9 mouse cellular contexts compared by ENCODE assay signal in the genomic region with DNA sequence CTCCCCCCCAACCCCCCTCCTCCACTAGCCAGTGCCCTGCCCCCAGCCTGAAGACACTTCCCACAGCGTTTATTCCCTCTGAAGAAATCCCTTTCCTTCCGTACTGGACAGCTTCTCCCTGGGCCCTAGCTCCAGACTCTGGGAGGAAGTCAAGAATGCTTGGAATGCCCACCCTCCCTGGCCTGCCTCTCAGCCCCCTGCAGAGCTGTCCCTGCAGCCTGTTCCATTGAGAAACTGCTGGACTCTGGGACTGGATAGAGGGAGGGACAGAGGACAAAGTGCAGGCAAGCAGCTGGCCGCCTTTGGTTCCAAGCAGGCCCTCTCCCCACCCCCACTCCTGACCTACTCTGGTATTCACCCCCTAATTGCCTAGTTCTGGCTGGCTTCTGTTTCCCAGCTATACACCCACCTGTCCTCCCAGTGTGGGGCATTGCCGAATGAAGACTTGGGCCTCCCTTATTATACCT. TPM values are rescaled to one million over a fixed set of nuclear protein-coding genes. Genes with fewer than 3 reads are reported as not detected.
DNase-seq lines count a peak whose midpoint lies in the region; ATAC-seq and TF ChIP-seq lines count a peak whose summit lies in the region.
"Had no signal": no experiment of that assay in that cellular context is flagged by ENCODE, and none has a peak within 500 bp of the region (broad histone marks: within the 10 kb centered on the region; RNA-seq: fewer than 3 reads in every experiment).

No protein-coding gene starts in this region.

- H3K79me2 ChIP-seq in heart, adult 2 months (replicated peaks; ENCODE audit: control insufficient read depth, insufficient read depth, low read length), result no peaks in the 10 kb centered on the region

- TF ChIP-seq CTCF in heart, adult 2 months (IDR thresholded peaks at IDR 0.05), result no peak
- TF ChIP-seq CTCF in cerebellum, adult 2 months (IDR thresholded peaks at IDR 0.05; ENCODE audit: borderline replicate concordance, insufficient read depth, low read depth, low read length), result no peak

- ATAC-seq in lung, embryonic 15.5 days (ENCODE audit: borderline replicate concordance, extremely low read depth, low FRiP score, low TSS enrichment), result peak; percentile 94
- ATAC-seq in stomach, embryonic 15.5 days (ENCODE audit: insufficient read depth, low FRiP score, low read depth), result peak; percentile 80
- no peak for ATAC-seq in erythroid progenitor cell, adult 5-6 weeks (replicated peaks; ENCODE audit: low FRiP score, poor library complexity, severe bottlenecking)

- H3K4me2 ChIP-seq in lung, embryonic 15.5 days, result 0 out of 2 replicates have a peak overlapping the region, but pooled peaks have one; percentile 3
- H3K4me2 ChIP-seq in stomach, embryonic 15.5 days, result no peak overlapping the region

- TF ChIP-seq EP300 in heart, adult 2 months (IDR thresholded peaks at IDR 0.05; ENCODE audit: insufficient read depth, low read depth, low read length), result 0 out of 2 replicates have a peak, but pooled peaks have one; percentile 39

- TF ChIP-seq POLR2A in heart, adult 2 months (IDR thresholded peaks at IDR 0.05; ENCODE audit: insufficient read depth, low read depth, low read length), result no peak
- no peak for TF ChIP-seq POLR2A in cerebellum, adult 2 months (IDR thresholded peaks at IDR 0.05; ENCODE audit: borderline replicate concordance, insufficient read depth, low read length)

- H3K27ac ChIP-seq in heart, adult 2 months, result peak overlapping the region; percentile 51
- peak overlapping the region; percentile 89 for H3K27ac ChIP-seq in lung, embryonic 15.5 days
- peak overlapping the region; percentile 75 for H3K27ac ChIP-seq in stomach, embryonic 15.5 days
- no peak overlapping the region for H3K27ac ChIP-seq in cerebellum, adult 2 months (ENCODE audit: insufficient read depth, low read length)

- peak overlapping the region; percentile 23; the same call in 1 of the 2 replicates for H3K9ac ChIP-seq in heart, adult 2 months (ENCODE audit: low read depth, low read length)
- no peak overlapping the region for H3K9ac ChIP-seq in lung, embryonic 15.5 days
- no peak overlapping the region for H3K9ac ChIP-seq in stomach, embryonic 15.5 days

- intact Hi-C loops in heart, adult 2 months (cut with DNase I), result loop anchor here (2.0 kb wide), 1 partner anchor 15 kb away; no protein-coding TSS in a partner anchor

- no peaks in the 10 kb centered on the region for H3K9me3 ChIP-seq in lung, embryonic 15.5 days
- no peaks in the 10 kb centered on the region for H3K9me3 ChIP-seq in stomach, embryonic 15.5 days

- H3K27me3 ChIP-seq in heart, adult 2 months (ENCODE audit: control insufficient read depth, insufficient read depth, low read length), result no peaks in the 10 kb centered on the region
- H3K27me3 ChIP-seq in lung, embryonic 15.5 days, result no peaks in the 10 kb centered on the region
- H3K27me3 ChIP-seq in stomach, embryonic 15.5 days (replicated peaks), result no peaks in the 10 kb centered on the region
- H3K27me3 ChIP-seq in cerebellum, adult 2 months (ENCODE audit: control insufficient read depth, insufficient read depth, low read length), result no peaks in the 10 kb centered on the region

- DNase-seq in urinary bladder, postnatal 14 days (ENCODE audit: low spot score), result peak; percentile 50
- no peak for DNase-seq in urinary bladder, postnatal 25 days (ENCODE audit: low spot score)
- DNase-seq in heart, adult 2 months, result peak; percentile 71 to 83
- DNase-seq in kidney, adult 18-20 months, result peak; percentile 88
- no peak for DNase-seq in cerebellum, adult 2 months

- 9% methylated on average over 4 of the region's 4 CpGs for WGBS in heart, adult 2 months
- 9% methylated on average over 4 of the region's 4 CpGs for WGBS in lung, embryonic 15.5 days
- 13% methylated on average over 4 of the region's 4 CpGs for WGBS in stomach, embryonic 15.5 days
- 51% methylated on average over 4 of the region's 4 CpGs for WGBS in cerebellum, adult 2 months

- H3K4me1 ChIP-seq in heart, adult 2 months (ENCODE audit: control insufficient read depth, insufficient read depth, low read length), result peaks cover 42% of the 10 kb centered on the region
- H3K4me1 ChIP-seq in lung, embryonic 15.5 days, result peaks cover 69% of the 10 kb centered on the region
- H3K4me1 ChIP-seq in stomach, embryonic 15.5 days, result peaks cover 27% of the 10 kb centered on the region
- H3K4me1 ChIP-seq in cerebellum, adult 2 months (ENCODE audit: control insufficient read depth, insufficient read depth, low read length), result peaks cover 15% of the 10 kb centered on the region

- H3K36me3 ChIP-seq in heart, adult 2 months (ENCODE audit: control insufficient read depth, insufficient read depth, low read length), result no peaks in the 10 kb centered on the region
- peaks cover 31% of the 10 kb centered on the region for H3K36me3 ChIP-seq in lung, embryonic 15.5 days
- no peaks in the 10 kb centered on the region for H3K36me3 ChIP-seq in stomach, embryonic 15.5 days

- H3K4me3 ChIP-seq in heart, adult 2 months, result no peak overlapping the region
- no peak overlapping the region for H3K4me3 ChIP-seq in lung, embryonic 15.5 days
- H3K4me3 ChIP-seq in stomach, embryonic 15.5 days (replicated peaks), result no peak overlapping the region
- H3K4me3 ChIP-seq in cerebellum, adult 2 months (replicated peaks; ENCODE audit: insufficient read depth, low read depth, low read length), result no peak overlapping the region

RNA-seq across cellular contexts. Expression of a gene that starts 17.8 kb away (rescaled TPM):
- 1 to 10 TPM; 4.1 to 4.3 TPM for total RNA-seq in heart, adult 2 months (2021)
- 2.8 and 4.0 TPM in 2 replicates for polyA plus RNA-seq in heart, adult 2 months (2012; rRNA removed)
- 19.5 and 21.1 TPM in 2 replicates for polyA plus RNA-seq in lung, embryonic 15.5 days (2015; fragmentation: Nextera tagmentation; extraction: Ambion mirVana)
- 6.1 and 6.5 TPM in 2 replicates for polyA plus RNA-seq in stomach, embryonic 15.5 days (2015; fragmentation: Nextera tagmentation; extraction: Ambion mirVana)
- total RNA-seq in erythroid progenitor cell, adult 5-6 weeks (2015; ENCODE audit: low replicate concordance), result 1.1 and 6.3 TPM in 2 replicates
- total RNA-seq in erythroid progenitor cell, adult 5-6 weeks (2017; ENCODE audit: low replicate concordance), result 3.7 TPM in 1 of 2 replicates, not detected in the other
- 2.9 and 3.3 TPM in 2 replicates for polyA plus RNA-seq in cerebellum, adult 2 months (2012; rRNA removed)

RNA-seq across cellular contexts. Expression of a gene that starts 35.3 kb away (rescaled TPM):
- 10 to 100 TPM; 15.4 to 21.0 TPM for total RNA-seq in heart, adult 2 months (2021)
- 15.9 and 18.7 TPM in 2 replicates for polyA plus RNA-seq in heart, adult 2 months (2012; rRNA removed)
- 0.52 and 0.56 TPM in 2 replicates for polyA plus RNA-seq in lung, embryonic 15.5 days (2015; fragmentation: Nextera tagmentation; extraction: Ambion mirVana)
- polyA plus RNA-seq in stomach, embryonic 15.5 days (2015; fragmentation: Nextera tagmentation; extraction: Ambion mirVana), result 0.14 and 0.15 TPM in 2 replicates
- total RNA-seq in erythroid progenitor cell, adult 5-6 weeks (2015; ENCODE audit: low replicate concordance), result not detected in 2 replicates
- not detected in 2 replicates for total RNA-seq in erythroid progenitor cell, adult 5-6 weeks (2017; ENCODE audit: low replicate concordance)
- polyA plus RNA-seq in cerebellum, adult 2 months (2012; rRNA removed), result 25.1 and 29.6 TPM in 2 replicates
- total RNA-seq: MEL had no signal

RNA-seq across cellular contexts. Expression of a gene that starts 57.4 kb away (rescaled TPM):
- total RNA-seq in heart, adult 2 months (2021), result 10 to 100 TPM; 21.9 to 25.4 TPM
- 17.5 and 19.4 TPM in 2 replicates for polyA plus RNA-seq in heart, adult 2 months (2012; rRNA removed)
- polyA plus RNA-seq in lung, embryonic 15.5 days (2015; fragmentation: Nextera tagmentation; extraction: Ambion mirVana), result 10.7 and 13.2 TPM in 2 replicates
- 20.3 and 52.2 TPM in 2 replicates for polyA plus RNA-seq in stomach, embryonic 15.5 days (2015; fragmentation: Nextera tagmentation; extraction: Ambion mirVana)
- 212 and 231 TPM in 2 replicates for total RNA-seq in erythroid progenitor cell, adult 5-6 weeks (2015; ENCODE audit: low replicate concordance)
- 244 and 297 TPM in 2 replicates for total RNA-seq in erythroid progenitor cell, adult 5-6 weeks (2017; ENCODE audit: low replicate concordance)
- 150 and 157 TPM in 2 replicates for polyA plus RNA-seq in cerebellum, adult 2 months (2012; rRNA removed)

Comparison
In these comparisons a context has a peak if more than half of its experiments do, and no peak if none do; other contexts are left out.
1. DNase-seq: peak in urinary bladder, postnatal 14 days (single experiment), heart, adult 2 months (2 of 2) and kidney, adult 18-20 months (single experiment); none in urinary bladder, postnatal 25 days (single experiment) and cerebellum, adult 2 months (0 of 2).
2. RNA of a gene that starts 35.3 kb away (polyA plus RNA-seq): 25.1 to 29.6 TPM in cerebellum, adult 2 months and 15.9 to 18.7 TPM in heart, adult 2 months; 0.52 to 0.56 TPM in lung, embryonic 15.5 days and 0.14 to 0.15 TPM in stomach, embryonic 15.5 days; every median in the first group is over 10 times any median in the second.